Mouse (Mus musculus) megakaryocyte, embryonic 14.5 days (primary cell): Measurements from ENCODE around the gene Gm12216.

Source experiments
- FLI1 ChIP-seq: IDR thresholded peaks from 2 replicates; pipeline ENCODE4 v1.6.1; 2012; ENCODE audit warnings: low read length, inconsistent platforms, mixed read lengths
- GATA1 ChIP-seq: IDR thresholded peaks from 3 replicates; pipeline ENCODE4 v1.6.1; 2012; ENCODE audit warnings: mixed read lengths, low read length, inconsistent platforms, borderline replicate concordance

DNA sequence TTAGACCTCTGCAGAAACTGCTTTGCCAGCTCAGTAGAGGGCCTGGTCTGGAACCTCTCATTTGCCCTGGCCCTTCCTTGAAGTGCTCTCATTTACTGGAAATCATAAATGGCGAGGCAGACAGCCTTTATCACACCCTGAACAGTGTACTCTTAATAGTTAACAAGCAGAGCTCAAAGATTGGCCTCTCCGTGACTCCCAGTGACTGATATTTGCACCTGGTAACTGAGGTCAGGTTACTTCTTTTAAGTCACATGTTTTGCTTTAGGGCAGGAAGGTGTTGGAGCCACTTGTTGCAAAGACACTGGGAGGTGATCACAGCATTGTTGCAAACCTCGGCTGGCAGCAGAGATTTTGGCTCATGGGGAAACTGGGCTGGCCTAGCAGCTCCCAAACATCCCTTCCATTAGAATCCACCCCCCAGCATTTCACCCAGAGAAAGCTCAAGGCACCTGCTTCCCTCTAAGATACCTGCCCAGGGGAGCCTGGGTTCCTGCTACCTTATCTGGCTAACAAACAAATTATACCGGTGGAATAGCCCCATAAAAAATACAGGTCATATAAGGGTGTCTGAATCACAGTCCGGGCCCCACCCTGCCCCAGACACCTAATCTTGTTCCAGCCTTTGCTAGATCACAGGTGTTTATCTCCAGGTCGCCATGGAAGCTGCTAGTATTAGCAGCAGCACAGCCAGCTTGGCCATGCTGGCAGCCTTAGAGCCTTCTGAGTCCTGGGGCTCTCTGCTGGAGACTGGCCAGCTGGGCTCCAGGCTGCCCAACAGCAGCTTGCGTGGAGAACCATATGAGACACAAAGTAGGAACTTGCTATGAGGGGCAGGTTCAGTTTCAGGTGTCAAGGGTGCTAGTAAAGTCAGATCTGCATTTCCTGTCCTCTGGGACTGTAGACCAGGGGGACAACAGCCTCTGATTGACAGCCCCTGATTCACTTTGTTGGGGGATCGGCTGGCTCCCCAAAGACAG, 19.1 kb downstream of the Gm12216 start:
- no peak for TF ChIP-seq GATA1
- no peak for TF ChIP-seq FLI1
